Comparison of ENCODE assay signal across 27 mouse cellular contexts in genomic region chr16:74001331-74001730, GRCm38 (mm10).
A peak's percentile ranks its signal among the peaks of the same experiment; 100 is the strongest.
DNase-seq lines count a peak whose midpoint lies in the region; ATAC-seq lines count a peak whose summit lies in the region.
"Had no signal": no experiment of that assay in that cellular context is flagged by ENCODE, and none has a peak within 500 bp of the region (broad histone marks: within the 10 kb centered on the region; RNA-seq: fewer than 3 reads in every experiment).

No protein-coding gene starts in this region.

- DNase-seq in forebrain, embryonic 14.5 days (ENCODE audit: low spot score): peak; percentile 71
- DNase-seq in midbrain, embryonic 14.5 days: peak; percentile 40
- no peak for DNase-seq in midbrain, embryonic 11.5 days (ENCODE audit: low spot score, missing footprints)
- peak; percentile 18 for DNase-seq in Muller cell, postnatal 12 days (ENCODE audit: inconsistent ontology term)
- DNase-seq in frontal cortex, adult 2 months (ENCODE audit: extremely low spot score in 1 of 2, low spot score in 1 of 2): no peak
- DNase-seq: adrenal gland, postnatal 10 days; cerebellum, adult 11-12 months; cerebellum, adult 9-11 months; gastrocnemius, postnatal 14 days; kidney, adult 2 months; kidney, postnatal 36 days; layer of hippocampus, postnatal 36 days; left cerebral cortex, postnatal 4 days; liver, embryonic 13.5 days; lung, adult 18-20 months; lung, postnatal 10 days; right cerebral cortex, postnatal 14 days had no signal

- H3K4me3 ChIP-seq in forebrain, embryonic 14.5 days (ENCODE audit: low read depth, low read length): no peak overlapping the region
- no peak overlapping the region for H3K4me3 ChIP-seq in forebrain, embryonic 12.5 days (replicated peaks)
- no peak overlapping the region for H3K4me3 ChIP-seq in midbrain, embryonic 14.5 days (replicated peaks; ENCODE audit: low read depth, low read length)
- no peak overlapping the region for H3K4me3 ChIP-seq in midbrain, embryonic 11.5 days (ENCODE audit: low read depth, low read length)
- H3K4me3 ChIP-seq: embryonic facial prominence, embryonic 12.5 days; heart, embryonic 10.5 days; heart, embryonic 15.5 days; liver, embryonic 13.5 days; neural tube, embryonic 13.5 days; stomach, embryonic 15.5 days had no signal

- H3K27me3 ChIP-seq in forebrain, embryonic 14.5 days (replicated peaks; ENCODE audit: control insufficient read depth, insufficient read depth, low read length): no peaks in the 10 kb centered on the region
- no peaks in the 10 kb centered on the region for H3K27me3 ChIP-seq in forebrain, embryonic 12.5 days
- no peaks in the 10 kb centered on the region for H3K27me3 ChIP-seq in midbrain, embryonic 14.5 days (ENCODE audit: control insufficient read depth, insufficient read depth, low read length)
- no peaks in the 10 kb centered on the region for H3K27me3 ChIP-seq in midbrain, embryonic 11.5 days (ENCODE audit: control insufficient read depth, insufficient read depth, low read length)
- H3K27me3 ChIP-seq: CH12.LX; embryonic facial prominence, embryonic 12.5 days; heart, embryonic 15.5 days; liver, embryonic 13.5 days; neural tube, embryonic 13.5 days; Patski; stomach, embryonic 15.5 days had no signal

- WGBS in forebrain, embryonic 14.5 days: 28% methylated on average over 2 of the region's 2 CpGs
- WGBS in forebrain, embryonic 12.5 days: 53% methylated on average over 2 of the region's 2 CpGs
- 55% methylated on average over 2 of the region's 2 CpGs for WGBS in midbrain, embryonic 14.5 days
- WGBS in midbrain, embryonic 11.5 days: 82% methylated on average over 2 of the region's 2 CpGs

- peak; percentile 32; the same call in 1 of the 2 replicates for ATAC-seq in forebrain, embryonic 14.5 days
- ATAC-seq in forebrain, embryonic 12.5 days (ENCODE audit: low FRiP score): no peak
- no peak for ATAC-seq in midbrain, embryonic 14.5 days (ENCODE audit: low FRiP score, low TSS enrichment)
- ATAC-seq in midbrain, embryonic 11.5 days (ENCODE audit: low FRiP score): no peak
- ATAC-seq: hindbrain, embryonic 16.5 days; Patski had no signal

- no peak overlapping the region for H3K9ac ChIP-seq in forebrain, embryonic 14.5 days (ENCODE audit: low read length)
- H3K9ac ChIP-seq in forebrain, embryonic 12.5 days: no peak overlapping the region
- H3K9ac ChIP-seq in midbrain, embryonic 14.5 days (replicated peaks; ENCODE audit: low read length): no peak overlapping the region
- no peak overlapping the region for H3K9ac ChIP-seq in midbrain, embryonic 11.5 days (ENCODE audit: low read length)
- H3K9ac ChIP-seq: embryonic facial prominence, embryonic 12.5 days; heart, embryonic 15.5 days; liver, embryonic 13.5 days; neural tube, embryonic 13.5 days; stomach, embryonic 15.5 days had no signal

- H3K36me3 ChIP-seq in forebrain, embryonic 14.5 days (ENCODE audit: control insufficient read depth, insufficient read depth, low read length): no peaks in the 10 kb centered on the region
- no peaks in the 10 kb centered on the region for H3K36me3 ChIP-seq in forebrain, embryonic 12.5 days (replicated peaks)
- H3K36me3 ChIP-seq in midbrain, embryonic 14.5 days (ENCODE audit: control insufficient read depth, insufficient read depth, low read length): no peaks in the 10 kb centered on the region
- H3K36me3 ChIP-seq in midbrain, embryonic 11.5 days (ENCODE audit: control insufficient read depth, insufficient read depth, low read length): no peaks in the 10 kb centered on the region
- H3K36me3 ChIP-seq: embryonic facial prominence, embryonic 12.5 days; G1E; heart, embryonic 10.5 days; heart, embryonic 15.5 days; liver, embryonic 13.5 days; neural tube, embryonic 13.5 days; stomach, embryonic 15.5 days had no signal

- H3K27ac ChIP-seq in forebrain, embryonic 14.5 days (ENCODE audit: low read depth, low read length): no peak overlapping the region
- no peak overlapping the region for H3K27ac ChIP-seq in forebrain, embryonic 12.5 days
- no peak overlapping the region for H3K27ac ChIP-seq in midbrain, embryonic 14.5 days (replicated peaks; ENCODE audit: low read depth, low read length)
- H3K27ac ChIP-seq in midbrain, embryonic 11.5 days (ENCODE audit: low read depth, low read length): no peak overlapping the region
- H3K27ac ChIP-seq: embryonic facial prominence, embryonic 12.5 days; heart, embryonic 10.5 days; heart, embryonic 15.5 days; liver, embryonic 13.5 days; neural tube, embryonic 13.5 days; stomach, embryonic 15.5 days had no signal

- H3K4me2 ChIP-seq in forebrain, embryonic 14.5 days (ENCODE audit: low read length): no peak overlapping the region
- no peak overlapping the region for H3K4me2 ChIP-seq in forebrain, embryonic 12.5 days
- H3K4me2 ChIP-seq in midbrain, embryonic 14.5 days (ENCODE audit: low read length): no peak overlapping the region
- no peak overlapping the region for H3K4me2 ChIP-seq in midbrain, embryonic 11.5 days
- H3K4me2 ChIP-seq: embryonic facial prominence, embryonic 12.5 days; heart, embryonic 15.5 days; liver, embryonic 13.5 days; neural tube, embryonic 13.5 days; stomach, embryonic 15.5 days had no signal

- no peaks in the 10 kb centered on the region for H3K9me3 ChIP-seq in forebrain, embryonic 14.5 days (replicated peaks; ENCODE audit: control insufficient read depth, low read length)
- no peaks in the 10 kb centered on the region for H3K9me3 ChIP-seq in forebrain, embryonic 12.5 days
- no peaks in the 10 kb centered on the region for H3K9me3 ChIP-seq in midbrain, embryonic 14.5 days (ENCODE audit: control insufficient read depth, low read length)
- H3K9me3 ChIP-seq in midbrain, embryonic 11.5 days (ENCODE audit: control insufficient read depth, low read length): no peaks in the 10 kb centered on the region
- H3K9me3 ChIP-seq: embryonic facial prominence, embryonic 12.5 days; G1E; heart, embryonic 10.5 days; heart, embryonic 15.5 days; liver, embryonic 13.5 days; neural tube, embryonic 13.5 days; stomach, embryonic 15.5 days had no signal

- no peaks in the 10 kb centered on the region for H3K4me1 ChIP-seq in forebrain, embryonic 14.5 days (ENCODE audit: control insufficient read depth, insufficient read depth, low read length)
- no peaks in the 10 kb centered on the region for H3K4me1 ChIP-seq in forebrain, embryonic 12.5 days
- no peaks in the 10 kb centered on the region for H3K4me1 ChIP-seq in midbrain, embryonic 14.5 days (ENCODE audit: control insufficient read depth, insufficient read depth, low read length)
- no peaks in the 10 kb centered on the region for H3K4me1 ChIP-seq in midbrain, embryonic 11.5 days (ENCODE audit: control insufficient read depth, insufficient read depth, low read length)
- H3K4me1 ChIP-seq: embryonic facial prominence, embryonic 12.5 days; heart, embryonic 10.5 days; heart, embryonic 15.5 days; liver, embryonic 13.5 days; neural tube, embryonic 13.5 days; stomach, embryonic 15.5 days had no signal

Comparison
In these comparisons a context has a peak if more than half of its experiments do, and no peak if none do; other contexts are left out.
1. DNase-seq: peak in forebrain, embryonic 14.5 days (single experiment), midbrain, embryonic 14.5 days (single experiment) and Muller cell, postnatal 12 days (single experiment); none in midbrain, embryonic 11.5 days (single experiment) and frontal cortex, adult 2 months (0 of 2).